Mouse (Mus musculus): ENCODE results near the gene Npas2. TPM values are rescaled to one million over a fixed set of nuclear protein-coding genes. Genes with fewer than 3 reads are reported as not detected.

Gene Npas2
- polyA plus RNA-seq, 1 experiment, result 0.75 TPM

DNA sequence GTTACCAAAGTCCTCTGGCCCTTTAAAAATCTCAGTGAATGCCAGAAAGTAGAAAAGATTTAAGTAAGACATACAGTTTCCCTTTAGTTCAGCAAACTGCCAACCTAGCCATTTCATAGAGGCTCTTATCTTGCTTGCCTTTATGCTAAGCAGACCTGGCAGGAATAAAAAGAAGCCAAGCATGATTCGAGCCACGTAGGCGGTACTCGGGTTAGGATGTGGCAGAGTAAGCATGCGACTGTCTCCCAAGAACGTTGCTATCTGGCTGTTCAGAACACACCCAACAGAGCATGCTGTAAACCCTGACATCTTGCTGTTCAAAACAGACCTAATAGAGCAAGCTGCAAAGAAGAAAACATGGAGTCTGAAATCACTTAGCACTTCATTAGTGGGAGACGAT lies 125.3 kb downstream of the Npas2 start:
- Histone ChIP-seq H3K9me3 (replicated peaks; ENCODE audit: control insufficient read depth, insufficient read depth, low read length, poor library complexity, severe bottlenecking) (no peaks in the 10 kb centered on the region), H3K4me1 (ENCODE audit: control insufficient read depth, insufficient read depth, low read length) (no peaks in the 10 kb centered on the region), H3K4me3 (ENCODE audit: low read depth, low read length) (no peak overlapping the region), H3K9ac (ENCODE audit: low read depth, poor library complexity, severe bottlenecking) (no peak overlapping the region), H3K36me3 (ENCODE audit: control insufficient read depth, insufficient read depth, low read length, poor library complexity, severe bottlenecking) (no peaks in the 10 kb centered on the region), H3K27ac (ENCODE audit: insufficient read depth, low read length) (no peak overlapping the region), H3K27me3 (ENCODE audit: control insufficient read depth, insufficient read depth, low read length, poor library complexity, severe bottlenecking) (no peaks in the 10 kb centered on the region)
- no peak for TF ChIP-seq EP300 (IDR thresholded peaks at IDR 0.05; ENCODE audit: insufficient read depth, low read depth, low read length)
- TF ChIP-seq POLR2A (IDR thresholded peaks at IDR 0.05; ENCODE audit: insufficient read depth, low read length), result no peak
- TF ChIP-seq CTCF (IDR thresholded peaks at IDR 0.05; ENCODE audit: low read depth, low read length), result no peak

DNA sequence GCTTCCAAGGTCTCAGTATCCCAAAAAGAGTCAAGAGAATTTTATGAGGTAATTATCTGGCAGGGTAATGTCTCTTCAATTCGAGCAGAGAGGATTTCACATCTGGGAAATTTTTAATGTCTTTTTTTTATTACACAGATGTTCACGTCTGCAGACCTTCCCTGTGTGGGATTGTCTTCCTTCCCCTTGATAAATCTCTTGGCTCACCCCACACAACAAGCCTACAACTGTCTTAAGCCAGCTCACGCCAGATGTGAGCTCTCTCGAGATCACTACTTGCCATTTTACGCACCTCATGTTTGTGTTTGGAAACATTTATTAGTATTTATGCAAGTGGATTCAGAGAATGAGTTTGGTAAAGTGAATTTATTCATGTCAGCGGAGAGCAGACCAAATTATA lies 128.4 kb downstream of the Npas2 start:
- Histone ChIP-seq H3K27ac (ENCODE audit: insufficient read depth, low read length) (no peak overlapping the region), H3K4me3 (ENCODE audit: low read depth, low read length) (no peak overlapping the region), H3K9ac (ENCODE audit: low read depth, poor library complexity, severe bottlenecking) (no peak overlapping the region), H3K36me3 (ENCODE audit: control insufficient read depth, insufficient read depth, low read length, poor library complexity, severe bottlenecking) (no peaks in the 10 kb centered on the region), H3K4me1 (ENCODE audit: control insufficient read depth, insufficient read depth, low read length) (no peaks in the 10 kb centered on the region), H3K9me3 (replicated peaks; ENCODE audit: control insufficient read depth, insufficient read depth, low read length, poor library complexity, severe bottlenecking) (no peaks in the 10 kb centered on the region), H3K27me3 (ENCODE audit: control insufficient read depth, insufficient read depth, low read length, poor library complexity, severe bottlenecking) (no peaks in the 10 kb centered on the region)
- TF ChIP-seq CTCF (IDR thresholded peaks at IDR 0.05; ENCODE audit: low read depth, low read length) (no peak), POLR2A (IDR thresholded peaks at IDR 0.05; ENCODE audit: insufficient read depth, low read length) (no peak), EP300 (IDR thresholded peaks at IDR 0.05; ENCODE audit: insufficient read depth, low read depth, low read length) (no peak)

DNA sequence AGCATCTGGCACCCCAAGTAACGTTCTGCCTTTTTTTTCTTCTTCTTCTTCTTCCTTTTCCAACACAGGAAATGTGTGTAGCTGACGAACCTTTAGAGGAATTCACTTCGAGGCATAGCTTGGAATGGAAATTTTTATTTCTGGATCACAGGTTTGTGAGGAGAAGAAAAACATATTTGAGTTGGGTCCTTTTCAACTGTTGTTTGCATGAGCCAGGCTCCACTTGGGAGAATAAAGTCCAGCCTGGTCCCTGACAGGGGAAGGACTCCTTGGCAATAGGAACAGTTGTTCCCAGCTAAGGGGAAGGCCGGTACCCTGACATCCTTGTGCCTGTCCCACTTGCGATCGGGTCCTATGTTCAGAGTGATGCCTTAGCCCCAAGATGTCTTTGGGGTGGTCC lies 131.7 kb downstream of the Npas2 start:
- no peak for TF ChIP-seq EP300 (IDR thresholded peaks at IDR 0.05; ENCODE audit: insufficient read depth, low read depth, low read length)
- no peak for TF ChIP-seq POLR2A (IDR thresholded peaks at IDR 0.05; ENCODE audit: insufficient read depth, low read length)
- TF ChIP-seq CTCF (IDR thresholded peaks at IDR 0.05; ENCODE audit: low read depth, low read length), result no peak
- Histone ChIP-seq H3K9me3 (replicated peaks; ENCODE audit: control insufficient read depth, insufficient read depth, low read length, poor library complexity, severe bottlenecking) (no peaks in the 10 kb centered on the region), H3K4me1 (ENCODE audit: control insufficient read depth, insufficient read depth, low read length) (no peaks in the 10 kb centered on the region), H3K9ac (ENCODE audit: low read depth, poor library complexity, severe bottlenecking) (no peak overlapping the region), H3K27ac (ENCODE audit: insufficient read depth, low read length) (no peak overlapping the region), H3K27me3 (ENCODE audit: control insufficient read depth, insufficient read depth, low read length, poor library complexity, severe bottlenecking) (no peaks in the 10 kb centered on the region), H3K36me3 (ENCODE audit: control insufficient read depth, insufficient read depth, low read length, poor library complexity, severe bottlenecking) (no peaks in the 10 kb centered on the region), H3K4me3 (ENCODE audit: low read depth, low read length) (no peak overlapping the region)

DNA sequence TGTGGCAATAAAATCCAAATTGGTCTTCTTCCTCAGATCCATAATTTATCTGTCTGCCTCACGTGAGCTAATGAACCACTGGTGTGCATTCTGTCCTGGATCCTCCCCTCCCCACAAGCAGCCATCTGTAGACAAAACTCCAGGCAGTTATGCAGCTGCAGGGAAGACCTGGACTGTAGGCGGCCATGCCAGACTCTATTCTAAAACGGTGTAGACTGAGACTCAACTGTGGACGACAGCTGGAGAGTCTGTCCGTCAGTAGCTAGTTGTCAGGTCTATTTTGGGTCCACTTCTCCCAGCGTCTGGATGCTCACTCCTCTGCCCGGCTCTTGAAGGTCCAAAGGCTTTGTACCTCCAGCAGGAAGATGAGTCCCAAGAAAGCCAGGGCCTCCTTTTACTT lies 134.0 kb downstream of the Npas2 start:
- Histone ChIP-seq H3K4me1 (ENCODE audit: control insufficient read depth, insufficient read depth, low read length) (no peaks in the 10 kb centered on the region), H3K27ac (ENCODE audit: insufficient read depth, low read length) (no peak overlapping the region), H3K9me3 (replicated peaks; ENCODE audit: control insufficient read depth, insufficient read depth, low read length, poor library complexity, severe bottlenecking) (no peaks in the 10 kb centered on the region), H3K27me3 (ENCODE audit: control insufficient read depth, insufficient read depth, low read length, poor library complexity, severe bottlenecking) (no peaks in the 10 kb centered on the region), H3K4me3 (ENCODE audit: low read depth, low read length) (no peak overlapping the region), H3K36me3 (ENCODE audit: control insufficient read depth, insufficient read depth, low read length, poor library complexity, severe bottlenecking) (no peaks in the 10 kb centered on the region), H3K9ac (ENCODE audit: low read depth, poor library complexity, severe bottlenecking) (no peak overlapping the region)
- TF ChIP-seq CTCF (IDR thresholded peaks at IDR 0.05; ENCODE audit: low read depth, low read length) (no peak), POLR2A (IDR thresholded peaks at IDR 0.05; ENCODE audit: insufficient read depth, low read length) (no peak), EP300 (IDR thresholded peaks at IDR 0.05; ENCODE audit: insufficient read depth, low read depth, low read length) (no peak)

DNA sequence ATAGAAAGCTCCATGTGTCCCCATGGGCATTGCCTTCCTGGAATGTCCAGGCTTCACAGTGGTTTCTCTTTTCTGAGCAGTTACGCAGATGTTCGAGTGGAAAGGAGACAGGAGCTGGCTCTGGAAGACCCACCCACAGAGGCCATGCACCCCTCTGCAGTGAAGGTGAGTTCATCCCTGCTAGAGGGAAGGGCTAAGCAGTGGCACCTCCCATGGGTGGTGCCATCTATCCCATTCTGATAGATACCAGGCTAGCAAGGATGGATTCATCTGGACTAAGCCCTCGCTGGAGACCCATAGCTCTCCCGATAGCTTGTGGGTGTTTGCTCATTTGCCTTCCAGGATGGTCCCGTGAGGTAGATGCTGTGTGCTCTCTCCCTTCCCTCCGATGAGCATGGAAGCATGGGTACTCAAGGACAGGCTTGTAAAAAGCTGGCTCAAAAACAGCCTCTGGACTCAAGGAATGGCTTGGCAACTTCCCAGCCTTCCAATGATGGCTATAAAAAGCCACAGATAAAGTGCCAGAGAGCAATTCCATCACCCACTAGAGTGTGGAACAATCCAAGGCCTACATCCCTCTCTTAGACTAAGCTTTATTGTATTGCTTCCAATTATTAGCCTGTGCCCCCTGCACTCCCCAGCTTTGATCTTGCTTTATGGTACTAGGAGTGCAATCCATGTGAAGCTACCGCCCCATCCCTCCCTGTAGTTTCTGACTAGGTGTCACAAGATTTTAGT lies 137.5 kb downstream of the Npas2 start:
- no peaks in the 10 kb centered on the region for H3K4me1 ChIP-seq (ENCODE audit: control insufficient read depth, insufficient read depth, low read length)
- H3K9me3 ChIP-seq (replicated peaks; ENCODE audit: control insufficient read depth, insufficient read depth, low read length, poor library complexity, severe bottlenecking), result no peaks in the 10 kb centered on the region
- H3K4me3 ChIP-seq (ENCODE audit: low read depth, low read length), result no peak overlapping the region
- no peak overlapping the region for H3K27ac ChIP-seq (ENCODE audit: insufficient read depth, low read length)
- no peaks in the 10 kb centered on the region for H3K27me3 ChIP-seq (ENCODE audit: control insufficient read depth, insufficient read depth, low read length, poor library complexity, severe bottlenecking)
- no peaks in the 10 kb centered on the region for H3K36me3 ChIP-seq (ENCODE audit: control insufficient read depth, insufficient read depth, low read length, poor library complexity, severe bottlenecking)
- H3K9ac ChIP-seq (ENCODE audit: low read depth, poor library complexity, severe bottlenecking), result no peak overlapping the region
- no peak for TF ChIP-seq POLR2A (IDR thresholded peaks at IDR 0.05; ENCODE audit: insufficient read depth, low read length)
- no peak for TF ChIP-seq EP300 (IDR thresholded peaks at IDR 0.05; ENCODE audit: insufficient read depth, low read depth, low read length)
- TF ChIP-seq CTCF (IDR thresholded peaks at IDR 0.05; ENCODE audit: low read depth, low read length), result no peak

DNA sequence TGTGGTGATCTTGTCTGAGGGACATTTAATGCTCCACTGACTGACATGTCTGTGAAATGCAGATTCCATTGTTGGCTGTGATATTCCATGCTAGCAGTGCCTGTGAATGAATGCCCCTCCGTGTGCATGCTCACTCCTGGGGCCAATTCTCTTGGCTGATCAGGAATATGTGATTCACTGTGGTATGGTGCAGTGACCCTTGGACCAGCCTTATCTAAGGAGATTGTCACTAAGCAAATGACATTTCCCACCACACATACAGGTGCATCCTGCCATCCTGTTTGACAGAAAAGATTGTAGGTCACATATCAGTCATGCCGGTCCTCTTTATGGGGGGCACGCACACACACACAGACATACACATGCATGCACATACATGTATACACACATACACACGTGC lies 138.9 kb downstream of the Npas2 start:
- H3K27me3 ChIP-seq (ENCODE audit: control insufficient read depth, insufficient read depth, low read length, poor library complexity, severe bottlenecking), result no peaks in the 10 kb centered on the region
- no peaks in the 10 kb centered on the region for H3K4me1 ChIP-seq (ENCODE audit: control insufficient read depth, insufficient read depth, low read length)
- no peak overlapping the region for H3K27ac ChIP-seq (ENCODE audit: insufficient read depth, low read length)
- no peaks in the 10 kb centered on the region for H3K9me3 ChIP-seq (replicated peaks; ENCODE audit: control insufficient read depth, insufficient read depth, low read length, poor library complexity, severe bottlenecking)
- TF ChIP-seq EP300 (IDR thresholded peaks at IDR 0.05; ENCODE audit: insufficient read depth, low read depth, low read length) (no peak), CTCF (IDR thresholded peaks at IDR 0.05; ENCODE audit: low read depth, low read length) (no peak), POLR2A (IDR thresholded peaks at IDR 0.05; ENCODE audit: insufficient read depth, low read length) (no peak)
- H3K4me3 ChIP-seq (ENCODE audit: low read depth, low read length), result no peak overlapping the region
- H3K9ac ChIP-seq (ENCODE audit: low read depth, poor library complexity, severe bottlenecking), result no peak overlapping the region
- H3K36me3 ChIP-seq (ENCODE audit: control insufficient read depth, insufficient read depth, low read length, poor library complexity, severe bottlenecking), result no peaks in the 10 kb centered on the region

Data from ES-Bruce4 (cell line).